Mouse (Mus musculus): ENCODE measurements around the gene Elk3.

GRCm38 (mm10) chr10:93250436-93251317 lies 60.3 kb downstream of the Elk3 start:
- no peak for TF ChIP-seq CTCF (IDR thresholded peaks at IDR 0.05; ENCODE audit: control insufficient read depth, insufficient read depth, low read length)
- TF ChIP-seq POLR2A (IDR thresholded peaks at IDR 0.05; ENCODE audit: borderline replicate concordance, control insufficient read depth, low read depth, low read length) = no peak
